Mouse (Mus musculus) myocyte (in vitro differentiated cells): ENCODE results near the gene Osbpl11. TPM values are rescaled to one million over a fixed set of nuclear protein-coding genes. Genes with fewer than 3 reads are reported as not detected.
A peak's percentile ranks its signal among the peaks of the same experiment; 100 is the strongest.
"Not testable (repeated sequence)": the region's sequence is repeated elsewhere in the genome, so short reads cannot be mapped to it uniquely, and the experiment has no call there.

ENCODE experiments used
- H3K27me3 ChIP-seq: one replicate; pipeline ENCODE4 v1.6.1; 2011; ENCODE audit not compliant: control insufficient read depth, insufficient read depth, insufficient read length
- H3K36me3 ChIP-seq: one replicate; pipeline ENCODE4 v1.6.1; 2011; ENCODE audit not compliant: control insufficient read depth, insufficient read depth
- H3K4me2 ChIP-seq: one replicate; pipeline ENCODE4 v1.6.1; 2011; ENCODE audit warnings: low read depth, control low read depth
- H3K4me3 ChIP-seq: one replicate; pipeline ENCODE4 v1.5.1; 2011; ENCODE audit warnings: mild to moderate bottlenecking, control low read depth, moderate library complexity
- H3K79me2 ChIP-seq: one replicate; pipeline ENCODE4 v1.6.1; 2011; ENCODE audit not compliant: control insufficient read depth, insufficient read depth
- H3ac ChIP-seq: one replicate; pipeline ENCODE4 v1.6.1; 2011; ENCODE audit not compliant: control insufficient read depth, insufficient read length
- CEBPB ChIP-seq: IDR thresholded peaks from 2 replicates; pipeline ENCODE4 v1.6.1; 2011; ENCODE audit warnings: mild to moderate bottlenecking, moderate library complexity; ENCODE audit not compliant: poor library complexity, insufficient read depth, severe bottlenecking
- E2F4 ChIP-seq: IDR thresholded peaks from one replicate; pipeline ENCODE4 v1.6.1; 2011; ENCODE audit warnings: mild to moderate bottlenecking, control low read depth, moderate library complexity; ENCODE audit not compliant: insufficient read depth
- MAX ChIP-seq: IDR thresholded peaks from one replicate; pipeline ENCODE4 v1.6.1; 2011; ENCODE audit warnings: low read depth, mild to moderate bottlenecking, control low read depth
- MYOD1 ChIP-seq, 3 experiments: IDR thresholded peaks; one replicate each; pipeline ENCODE4 v1.6.1; 2011; ENCODE audit warnings: control low read depth in 2 of 3, low read depth in 2 of 3, mild to moderate bottlenecking in 2 of 3, moderate library complexity in 1 of 3; ENCODE audit not compliant: insufficient read length in 2 of 3, control insufficient read depth in 1 of 3
- MYOG ChIP-seq, 3 experiments: IDR thresholded peaks; one replicate each; pipeline ENCODE4 v1.6.1; 2011; ENCODE audit warnings: control low read depth in 2 of 3, low read depth in 2 of 3, mild to moderate bottlenecking in 2 of 3; ENCODE audit not compliant: insufficient read length in 2 of 3, control insufficient read depth in 1 of 3, insufficient read depth in 1 of 3
- POLR2A ChIP-seq: IDR thresholded peaks from one replicate; pipeline ENCODE4 v1.6.1; 2011; ENCODE audit warnings: low read depth, mild to moderate bottlenecking, control low read depth, moderate library complexity; ENCODE audit not compliant: insufficient read length
- POLR2AphosphoS2 ChIP-seq: IDR thresholded peaks from one replicate; pipeline ENCODE4 v1.6.1; 2011; ENCODE audit warnings: low read depth, control low read depth; ENCODE audit not compliant: insufficient read length
- REST ChIP-seq: IDR thresholded peaks from one replicate; pipeline ENCODE4 v1.6.1; 2011; ENCODE audit warnings: mild to moderate bottlenecking, control low read depth, moderate library complexity; ENCODE audit not compliant: insufficient read depth, insufficient read length
- SRF ChIP-seq: IDR thresholded peaks from one replicate; pipeline ENCODE4 v1.6.1; 2011; ENCODE audit warnings: low read depth; ENCODE audit not compliant: control insufficient read depth, insufficient read length
- TCF12 ChIP-seq: IDR thresholded peaks from one replicate; pipeline ENCODE4 v1.6.1; 2011; ENCODE audit warnings: mild to moderate bottlenecking, control low read depth; ENCODE audit not compliant: poor library complexity, insufficient read depth, severe bottlenecking
- TCF3 ChIP-seq: IDR thresholded peaks from one replicate; pipeline ENCODE4 v1.6.1; 2011; ENCODE audit warnings: low read depth, control low read depth; ENCODE audit not compliant: insufficient read length
- USF1 ChIP-seq: IDR thresholded peaks from one replicate; pipeline ENCODE4 v1.6.1; 2011; ENCODE audit warnings: low read depth, mild to moderate bottlenecking, control low read depth, moderate library complexity
- polyA plus RNA-seq: library from polyadenylated mRNA; unstranded; fragments of >200 nt; fragmentation: generic; extraction: Trizol; gene quantifications from one replicate; pipeline ENCODE4 v1.2.1, GENCODE M21; 2012; ENCODE audit warnings: missing spikeins

The Osbpl11 gene
- polyA plus RNA-seq, result 8.5 TPM

DNA sequence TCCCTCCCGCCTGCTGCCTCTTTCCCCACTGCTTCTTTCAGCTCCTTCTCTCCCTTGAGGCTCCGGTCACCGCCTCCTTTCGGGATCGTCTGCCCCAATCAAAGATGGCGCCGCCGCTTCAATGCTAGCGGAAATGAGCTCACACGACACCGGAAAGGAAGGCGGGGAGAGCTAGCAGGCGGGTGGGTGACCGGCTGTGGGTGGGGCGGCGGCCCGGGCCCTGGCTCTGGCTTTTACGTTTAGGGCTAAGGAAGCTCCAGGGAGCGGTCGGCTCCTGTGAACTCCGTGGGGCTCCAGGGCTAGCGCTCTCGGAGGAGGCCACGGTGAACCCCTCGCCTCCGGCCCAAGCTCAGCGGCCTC is at the start of gene Osbpl11:
Osbpl11 (plus strand) TSS at position 171 of the 360 bp plus-strand sequence.
- H3K27me3 ChIP-seq, result no peaks in the 10 kb centered on the region
- H3ac ChIP-seq, result peak within 1 kb of the TSS; percentile 95
- peak within 1 kb of the TSS; percentile 80 for H3K4me3 ChIP-seq
- H3K36me3 ChIP-seq, result no peaks in the 10 kb centered on the region
- H3K4me2 ChIP-seq, result peak within 1 kb of the TSS; percentile 96
- H3K79me2 ChIP-seq, result peaks cover 43% of the 10 kb centered on the region
- TF ChIP-seq MYOG (IDR thresholded peaks at IDR 0.05; ENCODE audit: control insufficient read depth in 1 of 3, insufficient read depth in 1 of 3, insufficient read length in 2 of 3, low read depth in 2 of 3), result no peak
- no peak for TF ChIP-seq MAX
- TF ChIP-seq POLR2AphosphoS2, result peak; percentile 51
- TF ChIP-seq CEBPB, result no peak
- no peak for TF ChIP-seq TCF12
- no peak for TF ChIP-seq USF1
- no peak for TF ChIP-seq REST
- no peak for TF ChIP-seq TCF3
- TF ChIP-seq POLR2A, result peak; percentile 63
- no peak for TF ChIP-seq E2F4
- no peak for TF ChIP-seq MYOD1 (IDR thresholded peaks at IDR 0.05; ENCODE audit: control insufficient read depth in 1 of 3, insufficient read length in 2 of 3, low read depth in 2 of 3)
- TF ChIP-seq SRF, result no peak

DNA sequence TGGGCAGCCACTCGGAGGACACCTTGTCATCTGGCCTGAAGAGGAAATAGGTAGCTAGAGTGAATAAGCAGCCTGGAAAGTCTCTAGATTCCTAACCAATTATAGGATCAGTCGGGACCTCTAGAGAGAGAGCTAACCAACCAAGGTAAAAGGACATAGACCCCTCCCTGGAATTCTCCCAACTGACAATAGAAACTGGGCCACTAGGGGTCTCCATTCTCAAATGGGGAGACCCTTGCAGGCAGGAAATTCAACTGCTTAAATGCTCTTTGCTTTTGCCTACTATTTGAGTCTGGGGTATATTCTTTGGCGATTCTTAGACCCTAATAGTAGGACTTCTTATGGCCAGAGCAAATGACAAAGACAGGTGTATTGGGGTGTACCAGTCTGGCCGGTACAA is 49.7 kb upstream of the Osbpl11 start:
- Histone ChIP-seq H3K4me3 (no peak overlapping the region), H3K27me3 (peaks cover 16% of the 10 kb centered on the region)
- no peak for TF ChIP-seq POLR2AphosphoS2
- no peak for TF ChIP-seq MYOD1 (IDR thresholded peaks at IDR 0.05; ENCODE audit: control insufficient read depth in 1 of 3, insufficient read length in 2 of 3, low read depth in 2 of 3)
- no peak for TF ChIP-seq POLR2A
- TF ChIP-seq MAX, result no peak
- TF ChIP-seq MYOG (IDR thresholded peaks at IDR 0.05; ENCODE audit: control insufficient read depth in 1 of 3, insufficient read depth in 1 of 3, insufficient read length in 2 of 3, low read depth in 2 of 3), result no peak
- no peak for TF ChIP-seq REST
- TF ChIP-seq TCF12, result no peak
- no peak for TF ChIP-seq SRF
- no peak for TF ChIP-seq CEBPB
- TF ChIP-seq E2F4, result no peak
- no peak for TF ChIP-seq TCF3
- TF ChIP-seq USF1, result no peak

DNA sequence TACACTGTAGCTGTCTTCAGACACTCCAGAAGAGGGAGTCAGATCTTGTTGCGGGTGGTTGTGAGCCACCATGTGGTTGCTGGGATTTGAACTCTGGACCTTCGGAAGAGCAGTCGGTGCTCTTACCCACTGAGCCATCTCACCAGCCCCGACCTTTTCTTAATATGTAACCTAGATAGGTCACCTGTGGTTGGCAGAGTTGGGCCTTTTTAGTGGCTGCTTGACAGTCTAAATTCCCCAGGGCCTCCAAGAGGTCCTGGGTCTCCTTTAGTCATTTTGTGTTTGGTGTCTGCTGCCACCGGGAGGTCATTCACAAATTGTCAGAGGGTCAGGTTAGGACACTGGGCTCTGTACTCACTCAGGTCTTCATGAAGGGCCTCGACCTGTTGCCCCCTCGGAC is 45.8 kb upstream of the Osbpl11 start:
- H3K36me3 ChIP-seq, H3K4me3 ChIP-seq, H3K4me2 ChIP-seq, H3K79me2 ChIP-seq, H3ac ChIP-seq: not testable (repeated sequence)
- peaks cover 10% of the 10 kb centered on the region for H3K27me3 ChIP-seq

More for the DNA sequence above, 49.7 kb upstream of the Osbpl11 start:
- no peaks in the 10 kb centered on the region for H3K36me3 ChIP-seq
- no peak overlapping the region for H3K4me2 ChIP-seq
- no peak overlapping the region for H3ac ChIP-seq
- H3K79me2 ChIP-seq, result no peaks in the 10 kb centered on the region

DNA sequence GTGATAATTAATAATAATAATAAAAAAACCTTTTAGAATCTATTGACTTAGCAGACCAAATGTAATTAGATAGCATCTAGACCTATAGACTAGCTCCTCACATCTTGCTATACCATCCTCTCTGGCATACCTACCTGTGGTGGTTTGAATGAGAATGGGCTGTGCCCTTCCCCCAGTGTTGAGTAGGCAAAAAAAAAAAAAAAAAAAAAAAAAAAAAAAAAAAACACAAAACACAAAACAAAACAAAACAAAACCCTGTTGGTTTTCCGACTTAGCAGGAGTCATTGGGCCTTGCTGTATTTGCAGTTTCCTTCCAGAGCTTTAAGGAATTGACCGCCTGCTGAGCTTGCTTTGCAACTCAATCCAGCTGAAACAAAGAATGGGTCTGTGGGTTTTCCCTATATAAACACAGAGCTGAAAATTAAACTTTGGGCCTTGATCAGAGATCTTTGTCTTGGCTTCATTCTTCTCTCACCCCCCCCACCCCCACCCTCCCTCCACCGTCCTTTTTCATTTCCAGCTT is 43.1 kb upstream of the Osbpl11 start:
- no peak overlapping the region for H3ac ChIP-seq
- H3K4me2 ChIP-seq, result no peak overlapping the region
- no peaks in the 10 kb centered on the region for H3K79me2 ChIP-seq
- no peaks in the 10 kb centered on the region for H3K36me3 ChIP-seq
- peaks cover 6% of the 10 kb centered on the region for H3K27me3 ChIP-seq
- no peak overlapping the region for H3K4me3 ChIP-seq
- TF ChIP-seq TCF3 (no peak), TCF12 (no peak), MYOG (IDR thresholded peaks at IDR 0.05; ENCODE audit: control insufficient read depth in 1 of 3, insufficient read depth in 1 of 3, insufficient read length in 2 of 3, low read depth in 2 of 3) (no peak), MAX (no peak), POLR2A (no peak), USF1 (no peak), REST (no peak), E2F4 (no peak), POLR2AphosphoS2 (no peak), CEBPB (no peak)

DNA sequence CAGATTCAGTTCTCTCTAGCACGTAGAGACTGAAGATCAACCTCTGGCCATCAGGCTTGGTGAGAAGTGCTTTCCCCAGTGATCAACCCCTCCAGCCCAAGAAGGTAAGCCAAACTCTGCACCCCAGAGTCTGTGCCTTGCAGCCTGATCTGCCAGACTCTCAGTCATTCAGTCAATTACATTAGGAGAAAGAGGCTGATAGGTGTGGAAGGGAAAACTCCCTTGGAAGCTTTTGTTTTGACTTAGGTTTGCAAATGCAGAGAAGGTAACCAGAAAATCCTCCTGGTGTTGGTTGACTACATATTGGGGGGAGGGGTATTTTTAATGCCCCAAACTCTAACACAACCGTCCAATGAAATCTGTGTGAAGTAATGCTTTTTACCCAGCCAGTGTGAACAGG is 41.4 kb upstream of the Osbpl11 start:
- no peak overlapping the region for H3K4me3 ChIP-seq
- peaks cover 6% of the 10 kb centered on the region for H3K27me3 ChIP-seq
- TF ChIP-seq POLR2A, result no peak
- TF ChIP-seq MYOG (IDR thresholded peaks at IDR 0.05; ENCODE audit: control insufficient read depth in 1 of 3, insufficient read depth in 1 of 3, insufficient read length in 2 of 3, low read depth in 2 of 3), result no peak
- TF ChIP-seq SRF, result no peak
- no peak for TF ChIP-seq REST
- TF ChIP-seq E2F4, result no peak
- TF ChIP-seq USF1, result no peak
- TF ChIP-seq POLR2AphosphoS2, result no peak
- no peak overlapping the region for H3K4me2 ChIP-seq
- H3ac ChIP-seq, result no peak overlapping the region
- H3K36me3 ChIP-seq, result no peaks in the 10 kb centered on the region
- H3K79me2 ChIP-seq, result no peaks in the 10 kb centered on the region
